Mouse (Mus musculus): ENCODE data around the gene Hapln3. TPM values are rescaled to one million over a fixed set of nuclear protein-coding genes. Genes with fewer than 3 reads are reported as not detected.

Gene Hapln3
- not detected in 2 replicates for polyA plus RNA-seq (2012)

GRCm38 (mm10) chr7:79130843-79131444 is at the start of gene Hapln3:
Gene Hapln3 (minus strand): TSS chr7:79131018.

GRCm38 (mm10) chr7:79148711-79149266 is 18.0 kb upstream of the Hapln3 start, which contains the start of gene Mfge8:
Gene Mfge8 (minus strand): TSS chr7:79149060.

Other genes with a start within 250 kb of the Hapln3 start
- 38.8 and 49.4 TPM in 2 replicates for gene Aen, start 235.2 kb downstream of the Hapln3 start, polyA plus RNA-seq (2012)
- gene Isg20, start 217.6 kb downstream of the Hapln3 start, polyA plus RNA-seq (2012): 26.3 and 29.7 TPM in 2 replicates
- not detected in 2 replicates for gene Acan, start 77.5 kb downstream of the Hapln3 start, polyA plus RNA-seq (2012)
- 57.6 and 69.5 TPM in 2 replicates for gene Mfge8, start 18.0 kb upstream of the Hapln3 start, polyA plus RNA-seq (2012)
- 12.0 and 13.8 TPM in 2 replicates for gene Abhd2, start 142.2 kb upstream of the Hapln3 start, polyA plus RNA-seq (2012)